Mouse (Mus musculus): ENCODE measurements around the gene Slc35f3. TPM values are rescaled to one million over a fixed set of nuclear protein-coding genes. Genes with fewer than 3 reads are reported as not detected.

The Slc35f3 gene
- total RNA-seq, 2 experiments from 2014 or later, result 33.8 to 36.3 TPM

- DNase-seq (ENCODE audit: low spot score in 2 of 2), result no peak
- intact Hi-C loops (cut with DNase I), result no loop called here
Observed at GRCm38 (mm10) chr8:126324931-126325330, 26.6 kb downstream of the Slc35f3 start.

DNA sequence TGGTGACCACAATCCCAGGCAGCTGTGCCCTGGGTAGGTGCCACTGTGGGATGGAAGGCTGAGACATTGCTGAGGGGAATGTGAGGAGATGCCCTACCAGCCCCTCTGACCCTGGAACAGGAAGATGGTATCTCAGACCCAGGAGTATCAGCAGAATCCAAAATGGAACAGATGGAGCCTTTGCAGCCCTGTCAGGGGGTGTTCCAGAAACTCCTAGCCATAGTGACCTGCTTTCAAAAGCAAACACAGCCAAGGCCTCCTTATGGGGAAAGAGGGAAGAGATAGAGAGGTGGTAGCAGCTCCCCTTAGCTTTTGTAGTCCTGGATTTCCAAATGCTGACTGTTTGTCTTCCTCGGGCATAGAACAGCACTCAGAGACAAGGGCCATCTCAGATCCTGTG lies 27.8 kb downstream of the Slc35f3 start:
- intact Hi-C loops (cut with DNase I), result loop anchor here (2.0 kb wide), 2 partner anchors 19 to 53 kb away; no protein-coding TSS in a partner anchor
- DNase-seq (ENCODE audit: low spot score in 2 of 2), result peak in 1 of 2 experiments; percentile 36

- peak; percentile 54 to 94 for DNase-seq (ENCODE audit: low spot score in 2 of 2)
- intact Hi-C loops (cut with DNase I), result loop anchor here (2.0 kb wide), 2 partner anchors 20 to 54 kb away; no protein-coding TSS in a partner anchor
Observed at GRCm38 (mm10) chr8:126326731-126327130, 28.4 kb downstream of the Slc35f3 start.

DNA sequence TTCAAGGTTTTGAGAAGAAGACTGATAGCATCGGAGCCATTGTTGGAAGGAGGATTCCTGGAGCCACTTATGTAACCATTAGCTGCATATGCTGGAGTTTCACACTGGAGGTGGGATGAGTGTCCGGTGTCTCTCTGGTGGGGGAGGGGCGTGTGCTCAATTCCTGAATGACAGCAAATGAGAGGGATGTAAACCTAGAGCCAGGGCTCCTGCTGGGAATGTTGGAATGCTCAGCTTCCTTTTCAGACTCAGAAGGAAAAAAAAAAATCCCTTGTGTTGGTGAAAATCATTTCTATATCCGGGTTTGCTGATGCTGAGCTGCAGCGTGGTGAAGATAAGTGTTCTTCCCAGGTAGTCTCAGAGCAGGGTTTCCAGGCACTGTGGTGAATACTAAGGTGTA lies 29.4 kb downstream of the Slc35f3 start:
- no peak for DNase-seq (ENCODE audit: low spot score in 2 of 2)
- intact Hi-C loops (cut with DNase I), result loop anchor here (2.0 kb wide), 2 partner anchors 21 to 55 kb away; no protein-coding TSS in a partner anchor

- DNase-seq (ENCODE audit: low spot score in 2 of 2), result no peak
- intact Hi-C loops (cut with DNase I), result no loop called here
Observed at GRCm38 (mm10) chr8:126338864-126339263, 40.5 kb downstream of the Slc35f3 start.

GRCm38 (mm10) chr8:126339357-126339756 lies 41.0 kb downstream of the Slc35f3 start:
- DNase-seq (ENCODE audit: low spot score in 2 of 2), result no peak
- intact Hi-C loops (cut with DNase I), result no loop called here

DNA sequence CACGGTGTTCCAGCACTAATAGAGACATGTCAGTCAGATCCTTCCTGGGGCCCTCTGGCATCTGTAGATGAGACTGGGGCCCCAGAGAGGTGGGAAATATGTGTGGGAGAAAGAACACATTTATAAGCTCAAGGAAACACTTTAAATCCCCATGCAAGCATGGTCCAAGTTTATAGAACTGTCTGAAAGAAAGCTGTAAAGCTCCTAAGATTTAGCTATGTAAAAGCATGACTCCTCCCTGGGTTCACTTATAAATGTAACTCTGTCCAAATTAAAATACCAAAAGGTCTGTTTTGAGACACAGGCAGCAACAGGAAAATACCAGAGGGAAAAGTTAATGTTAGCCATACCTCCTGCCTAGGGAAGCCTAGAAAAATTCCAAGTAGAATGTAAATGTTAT lies 42.8 kb downstream of the Slc35f3 start:
- no peak for DNase-seq (ENCODE audit: low spot score in 2 of 2)
- intact Hi-C loops (cut with DNase I), result no loop called here

DNA sequence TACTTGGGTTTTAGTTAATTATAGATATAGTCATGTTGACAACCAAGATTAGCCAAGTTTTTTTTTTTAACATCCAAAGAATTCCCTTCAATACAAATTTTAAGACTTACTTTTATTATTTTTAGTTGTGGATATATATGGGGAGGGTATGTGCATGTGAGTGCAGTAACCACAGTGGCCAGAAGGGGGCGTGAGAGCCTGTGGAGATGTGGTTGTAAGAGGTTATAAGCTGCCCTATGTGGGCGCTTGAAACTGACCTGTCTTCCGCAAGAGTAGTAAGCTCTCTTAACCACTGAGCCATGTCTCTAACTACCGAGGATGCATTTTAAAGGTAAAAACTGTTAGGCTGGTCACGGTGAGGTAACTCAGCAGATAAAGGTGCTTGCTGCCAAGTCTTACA lies 45.1 kb downstream of the Slc35f3 start:
- intact Hi-C loops (cut with DNase I), result no loop called here
- no peak for DNase-seq (ENCODE audit: low spot score in 2 of 2)

DNA sequence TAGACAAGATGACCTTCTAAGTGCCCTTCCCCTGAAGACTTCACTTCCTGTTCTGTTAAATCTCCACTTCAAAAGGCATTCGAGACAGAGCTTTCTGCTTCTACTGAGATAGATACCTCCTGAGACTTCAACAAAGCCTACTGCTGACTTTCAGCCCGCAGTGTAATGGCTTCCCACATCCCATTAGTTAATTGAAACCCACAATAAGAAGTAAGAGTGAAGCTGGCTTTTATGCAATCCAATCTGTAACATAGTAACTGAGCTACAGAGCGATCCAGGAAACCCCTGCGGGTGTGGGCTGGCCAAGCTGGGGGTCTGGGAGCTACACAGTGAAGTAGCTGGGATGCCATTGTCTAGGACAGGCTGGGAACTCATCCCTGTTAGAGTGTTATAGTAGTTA lies 46.7 kb downstream of the Slc35f3 start:
- intact Hi-C loops (cut with DNase I), result no loop called here
- no peak for DNase-seq (ENCODE audit: low spot score in 2 of 2)

DNA sequence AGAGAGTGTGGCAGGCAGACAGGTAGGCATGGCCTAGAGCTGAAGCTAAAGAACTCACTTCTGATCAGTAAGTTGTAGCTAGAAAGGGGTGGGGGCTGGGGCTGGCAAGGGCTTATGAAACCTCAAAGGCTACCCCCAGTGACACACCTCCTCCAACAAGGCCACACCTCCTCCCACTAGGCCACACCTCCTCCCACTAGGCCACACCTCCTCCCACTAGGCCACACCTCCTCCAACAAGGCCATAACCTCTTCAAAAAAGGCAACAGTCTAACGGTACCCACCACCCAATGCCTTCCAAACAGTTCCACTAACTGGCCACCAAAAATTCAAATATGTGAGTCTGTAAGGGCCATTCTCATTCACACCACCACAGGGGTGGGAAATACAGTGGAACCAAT lies 54.9 kb downstream of the Slc35f3 start:
- intact Hi-C loops (cut with DNase I), result no loop called here
- DNase-seq (ENCODE audit: low spot score in 2 of 2), result no peak

DNA sequence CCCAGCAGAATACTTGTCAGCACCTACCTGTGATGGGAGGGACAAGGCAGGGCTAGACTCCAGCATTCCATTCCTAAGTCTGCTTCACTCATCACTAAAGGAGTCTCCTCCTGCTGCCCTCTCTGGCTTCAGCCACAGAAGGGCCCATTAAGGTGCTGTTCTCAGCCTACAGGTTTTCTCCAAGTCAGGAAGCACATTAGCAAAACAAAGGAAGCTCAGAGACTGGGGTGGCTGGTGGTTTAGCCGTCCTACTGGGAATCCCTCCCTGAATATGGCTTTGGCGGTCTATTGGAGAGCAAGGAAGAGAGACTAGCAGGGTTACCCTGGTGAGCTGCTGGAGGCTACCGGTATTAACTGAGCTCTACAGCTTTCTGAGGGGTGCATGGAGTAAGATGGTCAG lies 59.6 kb downstream of the Slc35f3 start:
- intact Hi-C loops (cut with DNase I), result no loop called here
- DNase-seq (ENCODE audit: low spot score in 2 of 2), result no peak

DNA sequence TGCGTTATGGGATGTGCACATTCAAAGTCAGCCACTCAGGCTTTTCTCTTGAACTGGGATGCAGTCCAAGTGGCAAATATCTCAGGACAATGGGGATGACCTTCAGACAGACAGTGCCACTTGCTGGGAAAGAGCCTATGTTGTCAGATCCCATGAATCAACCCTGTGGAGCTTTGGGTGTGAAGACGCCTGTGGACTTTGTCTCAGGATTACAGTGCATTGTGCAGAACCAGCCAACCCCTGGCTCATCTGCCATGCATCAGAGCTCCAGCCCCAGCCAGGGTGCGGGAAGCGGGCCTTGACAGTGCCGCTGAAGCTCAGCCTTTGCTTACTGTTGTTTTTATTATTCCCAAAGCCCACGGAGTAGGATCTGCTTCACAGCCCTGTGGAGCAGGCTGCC lies 60.9 kb downstream of the Slc35f3 start:
- no peak for DNase-seq (ENCODE audit: low spot score in 2 of 2)
- intact Hi-C loops (cut with DNase I), result no loop called here

GRCm38 (mm10) chr8:126360106-126360505 lies 61.7 kb downstream of the Slc35f3 start:
- DNase-seq (ENCODE audit: low spot score in 2 of 2), result no peak
- intact Hi-C loops (cut with DNase I), result no loop called here

DNA sequence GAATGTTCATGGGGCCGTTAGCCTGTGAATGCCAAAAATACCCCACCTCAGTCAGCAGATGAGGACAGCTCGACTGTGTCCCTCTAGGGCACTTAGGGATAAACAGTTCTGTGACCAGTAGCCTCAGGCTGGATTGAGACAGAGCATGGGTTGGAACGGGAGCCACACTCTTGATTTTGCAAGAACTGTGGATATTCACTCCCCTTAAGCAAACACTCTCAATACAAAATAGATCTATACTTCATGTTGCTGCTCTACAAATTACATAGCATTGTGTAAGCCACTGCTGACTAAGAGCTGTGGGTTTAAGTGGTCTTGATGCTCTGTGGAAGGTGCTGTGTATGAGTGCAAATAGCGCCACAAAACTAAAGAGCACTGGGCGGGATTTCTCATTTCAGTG lies 62.3 kb downstream of the Slc35f3 start:
- intact Hi-C loops (cut with DNase I), result no loop called here
- DNase-seq (ENCODE audit: low spot score in 2 of 2), result no peak

- intact Hi-C loops (cut with DNase I), result no loop called here
- DNase-seq (ENCODE audit: low spot score in 2 of 2), result no peak
Observed at GRCm38 (mm10) chr8:126366251-126366650, 67.9 kb downstream of the Slc35f3 start.

GRCm38 (mm10) chr8:126368349-126369054 lies 70.1 kb downstream of the Slc35f3 start:
- peak in 1 of 2 experiments; percentile 21 for DNase-seq (ENCODE audit: low spot score in 2 of 2)
- intact Hi-C loops (cut with DNase I), result no loop called here

- no peak for DNase-seq (ENCODE audit: low spot score in 2 of 2)
- intact Hi-C loops (cut with DNase I), result no loop called here
Observed at GRCm38 (mm10) chr8:126371871-126372270, 73.5 kb downstream of the Slc35f3 start.

DNA sequence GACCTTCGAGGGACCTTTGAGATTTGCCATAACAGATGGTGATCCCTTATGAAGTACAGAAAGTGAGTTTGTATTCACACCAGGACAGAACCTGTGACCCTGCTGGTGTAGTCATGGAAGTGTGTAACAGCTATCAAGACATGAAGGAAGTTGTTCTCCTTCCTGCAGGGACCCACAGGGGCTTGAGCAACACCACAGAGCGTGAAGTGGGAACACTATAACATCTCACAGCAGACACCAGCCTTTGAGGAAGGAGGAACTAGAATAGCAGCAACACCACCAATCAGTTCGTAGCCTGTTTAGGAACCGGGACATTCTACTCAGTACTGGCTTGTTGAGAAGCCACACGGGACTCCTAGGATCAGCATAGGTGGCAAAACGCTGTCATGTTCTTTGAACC lies 81.2 kb downstream of the Slc35f3 start:
- no peak for DNase-seq (ENCODE audit: low spot score in 2 of 2)
- intact Hi-C loops (cut with DNase I), result no loop called here

DNA sequence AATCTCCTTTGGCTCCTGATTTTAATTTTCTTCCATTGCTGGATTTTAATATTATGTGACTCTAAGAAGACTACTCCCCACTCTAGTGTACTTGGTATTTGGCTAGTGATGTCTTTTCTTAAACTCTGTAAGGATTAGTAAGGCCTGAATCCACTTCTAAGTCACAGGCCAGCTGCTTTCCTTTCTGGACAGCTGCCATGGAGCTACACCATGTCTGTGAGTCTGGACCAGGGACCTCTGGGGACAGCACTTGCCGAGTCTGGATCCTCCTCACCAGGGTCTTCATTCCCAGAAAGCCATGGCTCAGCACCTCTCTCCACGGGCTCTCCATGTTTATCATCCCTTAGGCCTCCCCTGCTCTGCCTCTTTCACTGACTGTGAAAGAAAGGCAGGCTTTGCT lies 81.8 kb downstream of the Slc35f3 start:
- intact Hi-C loops (cut with DNase I), result loop anchor here (5.0 kb wide), 2 partner anchors 123 to 428 kb away; no protein-coding TSS in a partner anchor
- no peak for DNase-seq (ENCODE audit: low spot score in 2 of 2)

DNA sequence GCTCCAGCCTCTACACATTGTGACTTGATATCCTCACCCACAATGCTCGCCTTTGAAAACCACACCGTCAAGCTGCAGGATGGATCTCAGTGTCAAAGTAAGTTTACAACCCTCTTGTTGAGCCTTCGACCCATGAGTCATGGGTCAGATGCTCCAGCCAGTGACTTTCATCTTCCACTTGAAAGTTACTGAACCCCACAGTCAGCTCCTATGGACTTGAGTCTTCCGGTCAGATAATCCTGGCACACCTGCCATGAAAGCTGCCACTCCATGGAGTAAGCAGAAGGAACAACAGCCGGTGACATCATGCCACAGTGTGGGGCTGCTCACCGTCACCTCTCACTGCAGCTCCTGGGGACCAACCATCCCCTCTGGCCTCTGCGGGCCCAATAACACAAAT lies 82.9 kb downstream of the Slc35f3 start:
- DNase-seq (ENCODE audit: low spot score in 2 of 2), result no peak
- intact Hi-C loops (cut with DNase I), result loop anchor here (5.0 kb wide), 2 partner anchors 124 to 429 kb away; no protein-coding TSS in a partner anchor

GRCm38 (mm10) chr8:126382216-126382615 lies 83.9 kb downstream of the Slc35f3 start:
- DNase-seq (ENCODE audit: low spot score in 2 of 2), result no peak
- intact Hi-C loops (cut with DNase I), result loop anchor here (5.0 kb wide), 2 partner anchors 125 to 430 kb away; no protein-coding TSS in a partner anchor
